Mouse (Mus musculus): ENCODE data around the gene Vwa5b2. TPM values are rescaled to one million over a fixed set of nuclear protein-coding genes. Genes with fewer than 3 reads are reported as not detected.

Gene Vwa5b2
- polyA plus RNA-seq, 1 experiment from 2014 or later = 5.5 TPM

GRCm38 (mm10) chr16:20555000-20555399 lies 34.3 kb upstream of the Vwa5b2 start:
- Histone ChIP-seq H3K4me1 (ENCODE audit: control insufficient read depth, insufficient read depth, low read length) (no peaks in the 10 kb centered on the region), H3K9me3 (ENCODE audit: control insufficient read depth, low read length) (no peaks in the 10 kb centered on the region), H3K9ac (ENCODE audit: low read depth, low read length) (no peak overlapping the region), H3K36me3 (ENCODE audit: control insufficient read depth, insufficient read depth, low read length) (peaks cover 21% of the 10 kb centered on the region), H3K4me2 (ENCODE audit: low read depth, low read length) (no peak overlapping the region), H3K27ac (ENCODE audit: low read length) (no peak overlapping the region), H3K27me3 (replicated peaks; ENCODE audit: control insufficient read depth, insufficient read depth, low read length) (no peaks in the 10 kb centered on the region), H3K4me3 (ENCODE audit: low read length) (no peak overlapping the region)
- ATAC-seq = no peak
- WGBS = 86% methylated on average over 6 of the region's 6 CpGs

- WGBS = 57% methylated on average over 7 of the region's 7 CpGs
- no peak for ATAC-seq
- Histone ChIP-seq H3K9ac (ENCODE audit: low read depth, low read length) (no peak overlapping the region), H3K27ac (ENCODE audit: low read length) (no peak overlapping the region), H3K4me1 (ENCODE audit: control insufficient read depth, insufficient read depth, low read length) (no peaks in the 10 kb centered on the region), H3K4me2 (ENCODE audit: low read depth, low read length) (no peak overlapping the region), H3K27me3 (replicated peaks; ENCODE audit: control insufficient read depth, insufficient read depth, low read length) (no peaks in the 10 kb centered on the region), H3K9me3 (ENCODE audit: control insufficient read depth, low read length) (no peaks in the 10 kb centered on the region), H3K4me3 (ENCODE audit: low read length) (no peak overlapping the region), H3K36me3 (ENCODE audit: control insufficient read depth, insufficient read depth, low read length) (peaks cover 22% of the 10 kb centered on the region)
Observed at GRCm38 (mm10) chr16:20557381-20557780, 31.9 kb upstream of the Vwa5b2 start.

DNA sequence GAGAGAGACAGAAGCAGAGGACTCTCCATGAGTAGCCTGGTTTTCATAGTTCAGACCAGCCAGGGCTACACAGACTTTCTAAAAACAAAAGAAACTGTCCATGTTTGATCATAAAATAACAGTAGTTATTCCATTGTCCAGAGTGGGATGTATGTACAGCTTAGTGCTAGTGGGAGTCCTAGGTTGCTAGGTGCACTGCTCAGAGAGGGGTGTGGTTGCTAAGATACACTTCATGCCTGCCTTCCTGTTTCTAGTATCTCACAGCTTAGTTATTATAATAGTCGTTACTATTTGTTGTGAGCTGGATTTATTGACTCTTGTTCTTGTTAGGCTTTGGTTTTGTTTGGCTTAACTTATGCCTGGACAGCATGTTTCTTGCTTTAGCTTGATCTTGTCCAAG lies 24.2 kb upstream of the Vwa5b2 start:
- Histone ChIP-seq H3K4me1 (ENCODE audit: control insufficient read depth, insufficient read depth, low read length) (no peaks in the 10 kb centered on the region), H3K27ac (ENCODE audit: low read length) (no peak overlapping the region), H3K9ac (ENCODE audit: low read depth, low read length) (no peak overlapping the region), H3K36me3 (ENCODE audit: control insufficient read depth, insufficient read depth, low read length) (peaks cover 13% of the 10 kb centered on the region), H3K4me3 (ENCODE audit: low read length) (no peak overlapping the region), H3K9me3 (ENCODE audit: control insufficient read depth, low read length) (no peaks in the 10 kb centered on the region), H3K4me2 (ENCODE audit: low read depth, low read length) (no peak overlapping the region), H3K27me3 (replicated peaks; ENCODE audit: control insufficient read depth, insufficient read depth, low read length) (no peaks in the 10 kb centered on the region)
- no peak for ATAC-seq
- WGBS = 30% methylated on average over 1 of the region's 1 CpGs

GRCm38 (mm10) chr16:20589939-20590679 lies 838 bp downstream of the Vwa5b2 start:
- Histone ChIP-seq H3K4me1 (ENCODE audit: control insufficient read depth, insufficient read depth, low read length) (peaks cover 22% of the 10 kb centered on the region), H3K4me3 (ENCODE audit: low read length) (peak overlapping the region; percentile 57), H3K27me3 (replicated peaks; ENCODE audit: control insufficient read depth, insufficient read depth, low read length) (peaks cover 36% of the 10 kb centered on the region), H3K9ac (ENCODE audit: low read depth, low read length) (peak overlapping the region; percentile 60), H3K4me2 (ENCODE audit: low read depth, low read length) (peak overlapping the region; percentile 95), H3K9me3 (ENCODE audit: control insufficient read depth, low read length) (no peaks in the 10 kb centered on the region), H3K27ac (ENCODE audit: low read length) (no peak overlapping the region), H3K36me3 (ENCODE audit: control insufficient read depth, insufficient read depth, low read length) (no peaks in the 10 kb centered on the region)
- ATAC-seq = peak; percentile 70
- under 1% methylated on average over 36 of the region's 39 CpGs for WGBS

DNA sequence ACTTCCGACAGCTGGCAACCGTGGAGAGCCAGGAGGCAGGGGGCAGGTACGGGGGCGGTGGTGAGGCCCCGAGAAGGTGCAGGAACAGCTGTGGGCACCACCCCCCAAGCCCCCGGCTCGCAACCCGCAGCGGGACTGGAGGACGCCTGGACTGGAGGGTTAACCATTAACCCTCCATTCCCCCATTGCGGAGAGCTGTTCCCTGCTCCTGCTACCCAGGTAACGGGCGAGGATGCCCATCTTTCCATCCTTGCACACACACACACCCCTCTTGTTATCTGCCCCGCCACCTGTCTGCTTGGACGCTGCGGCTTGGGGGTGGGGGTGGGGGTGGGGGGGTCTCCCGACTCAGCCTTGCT lies 1.4 kb downstream of the Vwa5b2 start:
- peak overlapping the region; percentile 57 for H3K4me3 ChIP-seq (ENCODE audit: low read length)
- no peaks in the 10 kb centered on the region for H3K36me3 ChIP-seq (ENCODE audit: control insufficient read depth, insufficient read depth, low read length)
- H3K4me1 ChIP-seq (ENCODE audit: control insufficient read depth, insufficient read depth, low read length) = peaks cover 22% of the 10 kb centered on the region
- peaks cover 36% of the 10 kb centered on the region for H3K27me3 ChIP-seq (replicated peaks; ENCODE audit: control insufficient read depth, insufficient read depth, low read length)
- H3K9me3 ChIP-seq (ENCODE audit: control insufficient read depth, low read length) = no peaks in the 10 kb centered on the region
- peak; percentile 32 for ATAC-seq
- 0 out of 2 replicates have a peak overlapping the region, but pooled peaks have one; percentile 60 for H3K9ac ChIP-seq (ENCODE audit: low read depth, low read length)
- WGBS = 0% methylated on average over 13 of the region's 17 CpGs
- no peak overlapping the region for H3K27ac ChIP-seq (ENCODE audit: low read length)
- H3K4me2 ChIP-seq (ENCODE audit: low read depth, low read length) = peak overlapping the region; percentile 95

DNA sequence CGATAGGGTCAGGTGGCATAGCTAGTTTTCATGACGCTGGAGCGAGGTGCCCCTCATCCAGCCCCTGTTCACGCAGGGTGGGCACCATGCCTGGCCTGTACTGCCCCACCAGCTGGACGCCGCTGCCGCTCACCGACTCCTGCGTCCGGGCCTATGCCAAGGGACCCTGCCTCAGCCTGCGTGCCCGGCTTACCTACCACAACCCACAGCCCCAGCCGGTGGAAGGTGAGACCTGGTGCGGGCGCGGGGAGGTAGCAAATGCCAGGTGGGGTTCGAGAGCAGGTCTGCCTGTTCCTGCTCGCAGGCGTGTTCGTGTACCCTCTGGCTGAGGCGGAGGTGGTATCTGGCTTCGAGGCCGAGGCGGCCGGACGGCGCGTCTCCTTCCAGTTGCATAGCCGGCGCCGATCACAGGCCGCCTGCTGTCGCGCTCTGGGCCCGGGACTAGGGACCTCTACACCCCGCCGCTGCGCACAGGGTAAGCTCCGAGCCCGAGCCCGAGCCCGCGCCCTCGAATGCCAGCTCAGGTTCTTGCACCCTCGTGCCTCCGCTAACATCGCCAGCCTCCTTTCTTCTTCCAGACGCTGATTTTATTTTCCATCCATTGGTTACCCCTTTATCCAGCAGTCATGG lies 1.9 kb downstream of the Vwa5b2 start:
- 9% methylated on average over 48 of the region's 48 CpGs for WGBS
- ATAC-seq = no peak; the same call in 1 of the 2 replicates

GRCm38 (mm10) chr16:20595060-20595673 lies 5.9 kb downstream of the Vwa5b2 start:
- H3K4me3 ChIP-seq (ENCODE audit: low read length) = no peak overlapping the region
- H3K4me2 ChIP-seq (ENCODE audit: low read depth, low read length) = no peak overlapping the region
- H3K36me3 ChIP-seq (ENCODE audit: control insufficient read depth, insufficient read depth, low read length) = no peaks in the 10 kb centered on the region
- peak; percentile 68 for ATAC-seq
- H3K9me3 ChIP-seq (ENCODE audit: control insufficient read depth, low read length) = no peaks in the 10 kb centered on the region
- 70% methylated on average over 7 of the region's 7 CpGs for WGBS
- peaks cover 20% of the 10 kb centered on the region for H3K27me3 ChIP-seq (replicated peaks; ENCODE audit: control insufficient read depth, insufficient read depth, low read length)
- H3K9ac ChIP-seq (ENCODE audit: low read depth, low read length) = no peak overlapping the region
- H3K27ac ChIP-seq (ENCODE audit: low read length) = no peak overlapping the region
- H3K4me1 ChIP-seq (ENCODE audit: control insufficient read depth, insufficient read depth, low read length) = peaks cover 12% of the 10 kb centered on the region

More for the DNA sequence above, 1.9 kb downstream of the Vwa5b2 start:
- peaks cover 36% of the 10 kb centered on the region for H3K27me3 ChIP-seq (replicated peaks; ENCODE audit: control insufficient read depth, insufficient read depth, low read length)
- H3K27ac ChIP-seq (ENCODE audit: low read length) = no peak overlapping the region
- H3K4me3 ChIP-seq (ENCODE audit: low read length) = peak overlapping the region; percentile 57
- no peaks in the 10 kb centered on the region for H3K9me3 ChIP-seq (ENCODE audit: control insufficient read depth, low read length)
- peaks cover 22% of the 10 kb centered on the region for H3K4me1 ChIP-seq (ENCODE audit: control insufficient read depth, insufficient read depth, low read length)
- H3K4me2 ChIP-seq (ENCODE audit: low read depth, low read length) = peak overlapping the region; percentile 27; the same call in 1 of the 2 replicates
- H3K9ac ChIP-seq (ENCODE audit: low read depth, low read length) = 0 out of 2 replicates have a peak overlapping the region, but pooled peaks have one; percentile 27
- no peaks in the 10 kb centered on the region for H3K36me3 ChIP-seq (ENCODE audit: control insufficient read depth, insufficient read depth, low read length)

- no peak overlapping the region for H3K4me2 ChIP-seq (ENCODE audit: low read depth, low read length)
- H3K27ac ChIP-seq (ENCODE audit: low read length) = no peak overlapping the region
- H3K27me3 ChIP-seq (replicated peaks; ENCODE audit: control insufficient read depth, insufficient read depth, low read length) = peaks cover 14% of the 10 kb centered on the region
- no peak overlapping the region for H3K9ac ChIP-seq (ENCODE audit: low read depth, low read length)
- no peak overlapping the region for H3K4me3 ChIP-seq (ENCODE audit: low read length)
- no peak for ATAC-seq
- H3K36me3 ChIP-seq (ENCODE audit: control insufficient read depth, insufficient read depth, low read length) = no peaks in the 10 kb centered on the region
- H3K9me3 ChIP-seq (ENCODE audit: control insufficient read depth, low read length) = no peaks in the 10 kb centered on the region
- 88% methylated on average over 4 of the region's 4 CpGs for WGBS
- peaks cover 7% of the 10 kb centered on the region for H3K4me1 ChIP-seq (ENCODE audit: control insufficient read depth, insufficient read depth, low read length)
Observed at GRCm38 (mm10) chr16:20595737-20596136, 6.5 kb downstream of the Vwa5b2 start.

GRCm38 (mm10) chr16:20596687-20597441 lies 7.6 kb downstream of the Vwa5b2 start:
- Histone ChIP-seq H3K27ac (ENCODE audit: low read length) (no peak overlapping the region), H3K4me3 (ENCODE audit: low read length) (no peak overlapping the region), H3K36me3 (ENCODE audit: control insufficient read depth, insufficient read depth, low read length) (no peaks in the 10 kb centered on the region), H3K4me1 (ENCODE audit: control insufficient read depth, insufficient read depth, low read length) (no peaks in the 10 kb centered on the region), H3K4me2 (ENCODE audit: low read depth, low read length) (no peak overlapping the region), H3K9me3 (ENCODE audit: control insufficient read depth, low read length) (no peaks in the 10 kb centered on the region), H3K27me3 (replicated peaks; ENCODE audit: control insufficient read depth, insufficient read depth, low read length) (peaks cover 5% of the 10 kb centered on the region), H3K9ac (ENCODE audit: low read depth, low read length) (no peak overlapping the region)
- ATAC-seq = 0 out of 2 replicates have a peak, but pooled peaks have one; percentile 6
- 55% methylated on average over 7 of the region's 7 CpGs for WGBS

Data from intestine, embryonic 16.5 days (tissue).